Mouse (Mus musculus) layer of hippocampus, adult 18-20 months (tissue): ENCODE measurements around the gene Gm45713. TPM values are rescaled to one million over a fixed set of nuclear protein-coding genes. Genes with fewer than 3 reads are reported as not detected.
"Not testable (repeated sequence)": the region's sequence is repeated elsewhere in the genome, so short reads cannot be mapped to it uniquely, and the experiment has no call there.

Source experiments
- DNase-seq, 2 experiments: peaks; one replicate each; pipeline ENCODE4 v3.0.0; 2022; ENCODE audit warnings: low spot score in 2 of 2
- total RNA-seq, 2 experiments: library from RNA; stranded (reverse); gene quantifications; 2 replicates each; pipeline ENCODE4 v1.2.3; 2021

The Gm45713 gene
- total RNA-seq, 2 experiments from 2014 or later, result not detected

DNA sequence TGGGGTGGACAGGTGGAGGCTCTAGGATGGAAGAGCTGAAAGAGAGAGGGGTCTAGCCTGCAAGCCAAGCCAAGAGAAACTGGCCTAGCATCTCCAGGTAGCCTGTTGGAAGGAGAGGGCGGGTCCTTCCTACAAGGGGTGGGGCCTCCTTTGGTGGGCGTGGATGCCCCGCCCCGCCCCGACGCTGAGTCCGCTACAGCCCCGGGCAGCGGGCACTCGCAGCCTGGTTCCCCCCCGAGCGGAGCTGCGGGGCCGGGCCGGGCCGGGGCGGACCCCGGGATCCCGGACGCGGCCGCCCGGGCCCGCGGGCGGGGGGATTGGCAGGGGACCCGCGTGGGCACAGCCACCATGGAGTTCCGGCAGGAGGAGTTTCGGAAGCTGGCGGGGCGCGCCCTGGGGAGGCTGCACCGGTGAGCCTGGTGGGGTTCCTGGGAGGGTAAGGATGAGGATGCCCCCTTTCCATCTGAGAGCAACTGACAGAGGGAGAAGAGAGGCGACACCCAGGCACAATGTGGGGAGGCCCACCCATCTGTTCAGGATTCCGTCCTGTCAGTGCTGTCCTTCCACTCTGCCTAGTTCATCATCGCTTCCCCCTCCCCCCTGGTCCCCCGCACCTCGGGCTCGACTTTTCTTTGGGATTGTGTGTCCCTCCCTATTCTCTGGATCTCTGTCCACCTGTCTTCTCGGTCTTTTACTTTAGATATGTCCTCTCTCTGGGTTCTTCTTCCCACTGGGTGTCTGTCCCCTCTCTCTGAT lies 27.9 kb upstream of the Gm45713 start, which contains the start of gene Slc17a7:
TSS of gene Slc17a7 (plus strand) at position 215 of the 756 bp plus-strand sequence.
- peak in 1 of 2 experiments; percentile 74 for DNase-seq

DNA sequence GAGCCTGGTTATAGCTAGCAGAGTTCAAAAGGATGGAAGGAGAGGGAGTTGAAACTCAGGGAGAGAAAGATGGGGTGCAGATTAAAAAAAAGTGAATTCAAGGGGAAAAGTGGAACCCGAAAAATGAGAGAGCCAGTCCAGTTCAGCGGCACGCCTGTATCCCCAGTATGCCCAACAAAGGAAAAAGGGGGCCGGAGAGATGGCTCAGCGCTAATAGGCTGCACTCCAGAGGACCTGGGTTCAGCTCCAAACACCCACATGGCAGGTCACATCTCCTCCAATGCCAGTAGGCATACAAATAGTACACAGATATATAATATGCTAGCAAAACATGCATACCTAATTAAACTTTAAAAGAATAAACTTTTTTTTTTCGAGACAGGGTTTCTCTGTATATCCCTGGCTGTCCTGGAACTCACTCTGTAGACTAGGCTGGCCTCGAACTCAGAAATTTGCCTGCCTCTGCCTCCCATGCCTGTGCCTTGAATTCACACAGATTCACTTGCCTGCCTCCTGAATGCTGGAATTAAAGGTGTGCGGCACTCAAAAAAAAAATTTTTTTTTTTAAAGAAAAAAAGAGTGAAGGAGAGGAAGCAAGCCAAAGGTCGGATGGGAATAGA lies 27.1 kb upstream of the Gm45713 start:
- no peak for DNase-seq

DNA sequence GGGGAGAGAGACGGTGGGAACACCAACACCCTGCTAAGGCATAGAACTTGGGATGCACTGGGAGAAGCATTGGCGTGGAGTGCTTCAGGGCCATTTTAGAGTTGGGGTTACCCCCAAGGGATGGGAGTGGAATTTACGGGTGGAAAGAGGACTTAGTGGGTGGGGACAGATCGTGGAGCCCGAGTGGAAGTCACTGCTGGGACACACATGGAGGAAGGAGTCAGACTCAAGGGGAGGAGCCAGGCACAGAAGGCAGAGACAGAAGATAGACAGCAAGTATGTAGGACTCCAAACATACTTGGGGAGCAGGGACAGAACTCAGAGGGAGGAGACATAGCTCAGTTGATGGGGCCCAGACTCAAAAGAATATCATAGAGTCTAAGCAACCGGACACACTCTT lies 26.5 kb upstream of the Gm45713 start:
- DNase-seq, result peak in 1 of 2 experiments; percentile 72

DNA sequence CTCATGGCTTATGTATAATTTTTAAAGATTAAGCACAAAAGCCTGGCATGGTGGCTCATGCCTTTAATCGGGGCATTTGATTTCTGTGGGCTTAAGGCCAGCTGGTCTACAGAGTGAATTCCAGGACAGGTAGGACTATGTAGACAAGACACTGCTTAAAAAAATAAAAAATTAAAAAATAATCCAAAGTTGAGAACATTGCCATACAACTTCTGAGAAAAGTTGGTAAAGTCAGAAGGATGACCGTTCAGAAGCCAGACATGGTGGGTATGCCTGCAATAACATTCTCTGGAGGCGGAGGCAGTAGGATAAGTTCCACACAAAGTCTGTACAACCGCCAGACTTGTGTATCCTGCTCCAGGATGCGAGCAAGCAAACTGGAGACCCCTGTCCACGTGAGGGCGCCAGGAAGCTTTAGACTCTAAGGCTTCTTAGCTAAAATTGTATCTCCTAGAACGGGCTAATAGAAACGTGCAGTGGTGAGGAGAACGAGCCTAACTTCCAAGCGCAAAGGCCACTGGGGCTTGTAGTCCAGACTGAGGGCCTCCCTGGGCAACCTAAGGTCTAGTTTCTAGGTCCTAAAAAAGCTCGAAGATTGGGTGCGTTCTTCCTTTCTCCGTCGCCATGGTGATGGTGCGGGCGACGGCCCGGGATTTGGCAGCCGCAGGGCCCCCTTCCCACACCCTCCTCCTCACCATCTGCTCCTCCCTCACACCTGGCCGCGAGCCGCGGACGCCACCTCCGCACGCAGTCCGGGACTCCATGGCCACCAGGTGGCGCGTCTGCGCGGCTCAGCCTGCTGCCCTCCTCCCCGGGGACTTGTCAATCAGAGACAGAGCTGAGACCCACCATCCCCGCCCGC lies 25.8 kb upstream of the Gm45713 start:
- DNase-seq, result peak; percentile 97

DNA sequence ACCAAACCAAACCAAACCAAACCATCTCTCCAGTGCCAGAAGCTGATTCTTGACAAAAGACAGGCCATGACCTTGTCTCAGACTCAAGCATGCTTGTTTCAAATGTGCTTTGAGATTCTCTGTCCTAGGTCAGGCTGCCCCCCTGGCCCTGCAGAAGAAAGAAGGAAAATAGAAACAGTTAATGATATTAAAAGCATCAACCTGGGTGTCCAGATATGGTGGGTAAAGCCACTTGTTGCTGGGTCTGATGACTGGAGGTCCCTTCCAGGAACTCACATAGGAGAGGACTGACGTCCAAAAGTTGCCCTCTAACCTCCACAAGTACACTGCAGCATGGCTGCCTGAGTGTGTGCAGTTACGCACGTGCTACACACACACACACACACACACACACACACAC lies 24.8 kb upstream of the Gm45713 start:
- DNase-seq, result no peak

DNA sequence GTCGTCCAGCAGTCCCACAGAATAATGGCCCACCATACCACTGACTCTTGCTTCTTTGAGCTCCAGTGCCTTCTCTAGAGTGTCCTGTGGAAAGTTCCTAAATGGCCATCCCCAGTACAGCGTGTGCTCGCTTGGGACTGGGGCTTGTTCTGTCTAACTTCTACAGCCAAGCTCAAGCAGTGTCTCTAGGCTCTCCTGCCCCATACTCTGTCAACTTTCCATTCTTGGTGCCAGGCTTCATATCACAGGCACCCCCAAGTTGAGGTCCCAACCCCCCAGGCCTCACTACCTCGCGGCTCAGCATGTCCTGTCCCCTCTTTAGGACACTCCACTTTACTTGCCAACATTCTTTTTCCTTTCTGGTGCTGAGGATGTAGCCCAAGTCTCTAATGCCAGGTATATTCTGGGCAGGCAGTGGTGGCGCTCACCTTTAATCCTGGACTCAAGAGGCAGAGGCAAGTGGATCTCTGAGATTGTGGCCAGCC lies 24.3 kb upstream of the Gm45713 start:
- no peak for DNase-seq

DNA sequence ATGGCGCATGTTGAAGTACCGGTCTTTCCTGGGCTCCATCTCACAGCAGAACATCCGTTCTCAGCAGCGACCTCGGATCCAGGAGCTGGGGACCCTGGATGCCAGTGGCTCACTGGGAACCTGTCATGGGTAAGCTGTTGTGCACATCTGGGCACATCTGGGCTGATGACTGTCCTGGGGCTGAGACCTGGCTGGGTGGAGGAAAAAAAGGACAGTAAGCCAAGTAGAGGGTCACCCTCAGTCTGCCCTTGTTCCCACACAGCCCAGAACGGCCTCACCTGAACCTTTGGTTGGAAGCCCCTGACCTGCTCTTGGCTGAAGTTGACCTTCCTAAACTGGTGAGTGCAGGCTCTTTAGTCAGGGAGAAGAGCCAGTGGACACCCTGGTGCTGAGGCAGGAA lies 23.0 kb upstream of the Gm45713 start:
- no peak for DNase-seq

DNA sequence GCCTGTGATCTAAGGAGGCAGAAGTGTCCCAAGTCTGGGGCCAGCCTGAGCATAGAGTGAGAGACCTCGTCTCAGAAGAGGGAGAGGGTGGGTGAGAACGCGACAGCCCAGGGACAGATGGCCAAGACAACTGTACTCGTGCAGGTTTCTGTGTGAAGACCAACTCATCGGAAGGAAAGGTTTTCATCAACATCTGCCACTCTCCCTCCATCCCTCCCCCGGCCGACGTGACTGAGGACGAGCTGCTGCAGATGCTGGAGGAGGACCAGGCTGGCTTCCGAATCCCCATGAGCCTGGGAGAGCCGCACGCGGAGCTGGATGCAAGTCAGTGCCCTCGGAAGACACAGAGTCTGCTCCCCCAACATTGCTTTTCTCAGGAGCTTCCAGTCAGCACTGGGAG lies 21.4 kb upstream of the Gm45713 start:
- DNase-seq, result no peak

DNA sequence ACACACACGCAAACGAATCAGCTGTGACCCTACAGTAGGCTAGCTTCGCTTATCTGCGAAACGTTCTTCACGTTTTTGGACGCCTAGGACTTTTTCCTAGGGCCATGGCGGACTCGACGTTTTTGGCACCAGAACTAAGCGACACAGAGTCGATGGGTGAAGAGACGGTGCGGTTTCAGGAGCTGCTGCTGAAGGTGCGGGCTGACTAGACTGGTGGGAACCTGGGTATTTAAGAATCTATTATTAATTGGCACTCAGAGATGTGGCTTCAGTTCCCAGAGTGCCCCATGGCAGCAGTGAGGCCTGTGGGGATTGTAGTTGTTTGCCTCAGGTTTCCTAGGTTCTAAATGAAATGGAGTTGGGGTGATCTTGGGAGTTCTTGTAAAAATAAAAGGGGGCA lies 20.2 kb upstream of the Gm45713 start:
- no peak for DNase-seq

DNA sequence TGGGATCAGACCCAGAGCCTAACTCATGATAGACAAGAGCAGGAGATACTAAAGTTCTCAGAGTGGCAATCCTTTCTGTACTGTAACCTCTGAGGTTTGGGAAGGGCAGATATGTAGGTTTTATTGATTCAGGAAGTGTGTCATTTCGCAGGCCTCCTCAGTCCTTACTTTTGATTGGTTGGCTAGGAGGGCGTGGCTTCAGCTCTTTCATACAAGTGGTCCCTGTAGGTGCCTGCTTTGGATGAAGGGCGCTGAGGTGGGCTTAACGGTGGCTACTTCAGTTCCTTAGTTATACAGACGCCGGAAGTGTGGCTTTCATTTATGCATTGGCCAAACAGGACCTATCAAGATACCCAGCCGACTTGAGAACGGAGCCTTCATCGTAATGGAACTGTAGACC lies 19.6 kb upstream of the Gm45713 start:
- DNase-seq, result no peak

DNA sequence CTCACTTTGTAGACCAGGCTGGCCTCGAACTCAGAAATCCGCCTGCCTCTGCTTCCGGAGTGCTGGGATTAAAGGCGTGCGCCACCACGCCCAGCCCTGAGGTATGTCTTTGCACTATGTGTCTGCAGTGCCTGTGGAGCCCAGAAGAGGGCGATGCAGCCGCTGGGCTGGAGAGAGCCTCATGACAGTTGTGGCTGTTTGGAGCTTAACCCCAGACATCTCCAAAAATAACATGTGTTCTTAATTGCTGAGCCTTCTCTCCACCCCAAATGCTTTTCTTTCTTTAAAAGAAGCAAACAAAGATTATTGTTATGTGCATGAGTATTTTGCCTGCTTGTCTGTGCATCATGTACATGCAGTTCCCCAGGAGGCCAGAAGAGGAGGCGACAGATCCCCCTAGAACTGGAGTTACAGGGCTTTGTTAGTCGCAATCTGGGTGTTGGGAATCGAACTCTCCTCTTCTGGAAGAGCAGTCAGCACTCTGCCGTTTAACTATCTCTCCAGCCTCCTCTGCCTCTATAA lies 19.0 kb upstream of the Gm45713 start:
- peak in 1 of 2 experiments; percentile 60 for DNase-seq

DNA sequence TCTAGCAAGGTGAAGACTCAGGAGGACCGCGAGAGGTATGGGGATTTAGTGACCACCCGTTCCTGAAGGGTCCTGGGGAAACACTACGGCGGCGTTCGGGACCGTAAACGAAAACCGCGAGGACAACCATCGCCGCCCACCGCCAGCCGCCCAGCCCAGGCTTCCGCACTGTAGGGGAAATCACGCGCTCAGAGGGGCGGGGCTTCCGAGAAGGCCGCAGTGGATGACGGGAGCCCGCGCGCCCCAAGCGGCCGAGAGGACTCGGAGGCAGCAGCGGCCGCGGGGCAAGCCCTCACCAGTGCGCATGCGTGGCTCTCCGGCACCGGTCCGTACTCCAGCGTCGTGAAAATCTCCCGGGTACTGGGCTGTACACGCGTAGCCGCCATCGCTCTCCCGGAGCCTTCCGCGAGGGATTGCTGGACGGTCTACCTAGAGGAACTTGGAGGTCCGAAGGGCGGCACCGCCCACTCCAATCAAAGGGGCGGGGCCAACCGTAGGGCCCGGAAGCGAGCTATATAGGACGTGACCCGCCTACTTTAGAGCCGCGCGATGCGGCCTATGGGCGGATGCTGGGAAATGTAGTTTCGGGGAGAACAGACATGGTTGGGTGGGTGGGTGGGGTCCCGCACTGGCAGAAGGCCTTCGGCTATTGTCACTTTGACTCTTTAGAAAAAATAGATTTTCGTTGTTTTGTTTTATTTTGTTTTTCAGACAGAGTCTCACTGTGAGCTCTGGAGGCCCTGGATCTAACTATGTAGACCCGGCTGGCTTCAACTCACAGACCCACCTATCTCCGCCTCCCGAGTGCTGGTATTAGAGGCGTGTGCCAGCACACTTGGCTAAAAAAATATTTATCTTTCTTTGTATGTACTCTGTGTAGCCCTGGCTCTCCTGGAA lies 18.3 kb upstream of the Gm45713 start, which contains the start of the genes Pih1d1 and Aldh16a1:
TSS of gene Pih1d1 (plus strand) at position 208 of the 897 bp plus-strand sequence.
TSS of gene Aldh16a1 (minus strand) at position 489 of the 897 bp plus-strand sequence.
- DNase-seq, result peak; percentile 94 to 99

DNA sequence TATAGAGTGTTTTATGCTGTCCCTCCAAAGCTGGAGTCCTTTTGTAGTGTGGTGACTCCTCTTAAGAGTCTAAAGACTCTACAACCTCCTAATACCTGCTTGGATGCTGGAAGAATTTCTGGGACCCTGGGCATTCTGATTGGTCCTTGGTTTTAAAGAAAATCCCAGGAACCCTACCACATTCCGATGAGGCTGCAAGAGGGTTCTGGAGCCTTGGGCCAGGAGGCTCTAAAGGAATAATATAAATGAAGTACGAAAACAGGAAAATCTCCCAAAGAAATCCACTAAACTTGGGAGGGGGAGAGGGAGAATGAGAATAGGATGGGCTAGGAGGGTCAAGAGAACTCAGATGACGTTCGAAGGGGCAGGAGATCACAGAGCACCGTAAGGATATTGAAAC lies 17.6 kb upstream of the Gm45713 start:
- DNase-seq, result no peak

DNA sequence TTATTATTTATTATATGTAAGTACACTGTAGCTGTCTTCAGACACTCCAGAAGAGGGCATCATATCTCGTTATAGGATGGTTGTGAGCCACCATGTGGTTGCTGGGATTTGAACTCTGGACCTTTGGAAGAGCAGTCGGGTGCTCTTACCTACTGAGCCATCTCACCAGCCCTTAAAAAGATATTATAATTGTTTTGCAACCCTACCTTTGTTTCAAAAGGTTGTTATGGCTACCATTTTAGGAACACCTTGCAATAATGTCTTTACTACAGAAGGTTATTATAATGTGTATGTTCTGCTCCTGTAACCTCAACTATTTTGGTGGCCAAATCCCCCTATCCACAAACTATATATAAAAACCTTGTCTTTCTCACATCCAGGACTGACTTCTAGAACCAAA lies 17.0 kb upstream of the Gm45713 start:
- DNase-seq, result not testable (repeated sequence)

DNA sequence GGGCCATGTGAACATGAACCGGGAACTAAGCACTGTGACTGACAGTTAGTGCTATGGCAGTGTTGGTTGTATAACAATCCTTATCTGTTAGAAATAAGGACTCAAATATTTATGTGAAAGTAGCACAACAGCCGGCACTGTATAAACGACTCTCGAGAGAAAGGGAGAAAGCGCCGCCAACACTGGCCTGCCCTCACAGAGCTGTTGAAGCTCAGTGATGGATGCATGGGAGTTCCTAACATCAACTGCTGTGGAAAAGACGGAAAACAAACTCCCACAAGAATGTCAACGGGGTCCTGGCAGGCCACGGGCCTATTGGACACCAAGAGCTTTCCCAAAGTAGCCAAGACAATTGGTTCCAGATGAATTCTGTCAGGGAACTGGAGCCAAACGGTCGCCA lies 15.3 kb upstream of the Gm45713 start:
- no peak for DNase-seq

DNA sequence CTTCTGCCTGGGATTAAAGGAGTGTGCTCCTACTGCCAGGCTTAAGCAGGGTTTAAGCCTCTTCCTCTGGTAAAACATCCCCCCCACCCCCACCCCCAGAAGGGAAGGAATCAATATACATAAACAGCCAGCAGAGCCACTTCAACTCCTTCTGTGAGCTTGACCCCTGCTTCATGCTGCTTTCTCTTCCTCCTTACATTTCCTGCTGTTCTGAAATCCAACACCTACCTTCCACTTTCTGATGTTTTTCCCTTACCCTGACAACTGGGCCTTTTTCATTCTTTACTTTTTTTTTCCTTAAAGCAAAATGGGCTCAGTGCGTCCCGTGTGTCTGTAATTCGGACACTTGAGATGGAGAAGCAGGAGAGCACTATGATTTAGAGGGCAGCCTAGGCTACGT lies 14.3 kb upstream of the Gm45713 start:
- DNase-seq, result no peak

DNA sequence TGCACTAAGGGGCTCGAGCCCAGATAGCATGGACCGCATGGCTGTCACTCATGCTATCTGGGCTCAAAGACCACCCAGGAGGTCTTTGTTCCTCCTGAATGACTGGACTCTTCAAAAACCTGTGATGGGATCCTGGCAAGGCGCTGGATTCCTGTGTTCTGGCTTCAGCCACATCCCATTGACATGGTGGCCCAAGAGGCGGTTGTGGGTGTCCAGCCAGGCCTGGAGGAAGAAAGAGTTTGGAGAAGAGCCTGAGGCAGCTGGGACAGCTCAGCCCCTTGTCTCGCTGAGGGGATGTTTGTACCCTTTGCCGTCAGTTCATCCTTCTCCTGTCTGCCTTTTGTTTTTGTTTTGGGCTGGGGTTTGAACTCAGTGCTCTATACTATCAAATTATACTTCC lies 13.5 kb upstream of the Gm45713 start:
- no peak for DNase-seq

DNA sequence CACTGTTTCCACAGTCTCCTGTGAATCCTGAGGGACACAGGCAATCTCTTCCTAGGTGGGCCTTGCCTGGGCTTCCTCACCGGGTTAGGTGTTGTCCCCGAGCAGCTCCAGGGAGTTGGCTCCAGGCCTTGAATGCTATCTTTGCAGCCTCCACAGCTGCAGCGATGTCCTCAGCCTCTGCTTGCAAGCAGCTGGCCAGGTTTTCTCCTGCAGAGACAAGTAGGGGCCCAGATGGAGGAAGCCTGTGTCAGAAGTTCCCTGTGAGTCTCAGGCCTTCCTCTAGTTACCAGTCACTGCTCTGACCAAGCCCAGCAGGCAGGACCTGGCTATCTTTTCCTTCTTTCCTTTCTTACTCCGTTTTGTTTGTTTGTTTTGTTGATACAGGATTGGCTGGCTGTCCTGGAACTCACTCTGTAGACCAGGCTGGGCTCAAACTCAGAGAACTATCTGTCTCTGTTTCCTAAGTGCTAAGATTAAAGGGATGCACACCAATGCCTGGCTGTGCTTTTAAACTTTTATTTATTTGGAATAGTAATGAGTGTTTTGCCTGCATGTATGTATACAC lies 12.6 kb upstream of the Gm45713 start:
- no peak for DNase-seq

DNA sequence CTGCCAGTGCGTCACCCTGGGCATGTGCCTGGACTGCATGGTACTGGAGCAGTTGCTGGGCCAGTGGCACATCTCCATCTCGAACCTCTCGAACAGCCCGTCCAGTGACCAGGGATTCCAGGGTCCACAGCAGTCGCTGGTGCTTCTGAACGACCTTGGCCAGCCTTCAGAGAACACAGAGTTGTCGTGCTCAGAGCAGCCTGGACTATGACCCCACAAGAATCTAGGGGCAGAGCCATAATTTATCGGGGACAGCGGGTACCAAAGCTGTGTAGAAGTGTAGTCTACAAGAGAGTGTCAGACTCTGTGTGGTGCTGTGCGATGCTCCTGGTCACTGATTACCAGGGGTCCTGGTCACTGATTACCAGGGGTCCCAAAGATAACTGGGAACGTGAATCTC lies 11.9 kb upstream of the Gm45713 start:
- DNase-seq, result no peak

DNA sequence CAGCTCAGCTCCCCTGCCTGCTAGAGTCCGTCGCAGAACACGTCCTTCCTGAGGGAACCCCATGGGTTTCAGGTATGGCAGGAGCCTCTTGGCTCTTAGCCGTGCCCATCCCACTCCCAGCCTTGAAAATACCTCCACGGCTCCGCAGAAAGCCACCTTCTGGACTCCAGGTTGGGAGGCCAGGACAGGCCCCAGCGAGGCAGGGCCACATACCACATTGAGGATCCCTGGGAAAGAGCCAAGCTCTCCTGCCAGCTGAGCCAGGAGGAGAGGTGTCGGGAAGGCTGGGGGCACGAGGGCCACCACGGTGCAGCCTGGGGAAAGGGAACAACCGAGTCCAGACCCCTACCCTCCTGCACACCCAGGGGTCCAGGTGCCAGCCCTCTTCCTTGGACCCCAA lies 11.2 kb upstream of the Gm45713 start:
- DNase-seq, result no peak
